Mouse (Mus musculus) megakaryocyte progenitor cell, adult 5-6 weeks (primary cell): ENCODE data around the gene Ptprn2. TPM values are rescaled to one million over a fixed set of nuclear protein-coding genes. Genes with fewer than 3 reads are reported as not detected.

Experiments
- ATAC-seq: replicated peaks from 2 replicates; pipeline ENCODE4 v1.8.0; 2016; ENCODE audit warnings: mild to moderate bottlenecking, moderate TSS enrichment, inconsistent platforms; ENCODE audit not compliant: poor library complexity
- total RNA-seq, 2 experiments: library from RNA; stranded (forward) in 1 of 2; stranded (reverse) in 1 of 2; fragments of 157-497, 149-512 nt in 1 of 2; fragments of 200-1000 nt in 1 of 2; gene quantifications; 2 replicates each; pipeline versions ENCODE4 v1.2.3 to v1.2.4; 2015 to 2017

Ptprn2 gene
- total RNA-seq (2015) = not detected in 2 replicates
- not detected in 2 replicates for total RNA-seq (2017)

- ATAC-seq = peak; percentile 92
These were observed at the start of gene Ptprn2 for GRCm38 (mm10) chr12:116485591-116486403. TSS of gene Ptprn2 (plus strand) at chr12:116485720.

DNA sequence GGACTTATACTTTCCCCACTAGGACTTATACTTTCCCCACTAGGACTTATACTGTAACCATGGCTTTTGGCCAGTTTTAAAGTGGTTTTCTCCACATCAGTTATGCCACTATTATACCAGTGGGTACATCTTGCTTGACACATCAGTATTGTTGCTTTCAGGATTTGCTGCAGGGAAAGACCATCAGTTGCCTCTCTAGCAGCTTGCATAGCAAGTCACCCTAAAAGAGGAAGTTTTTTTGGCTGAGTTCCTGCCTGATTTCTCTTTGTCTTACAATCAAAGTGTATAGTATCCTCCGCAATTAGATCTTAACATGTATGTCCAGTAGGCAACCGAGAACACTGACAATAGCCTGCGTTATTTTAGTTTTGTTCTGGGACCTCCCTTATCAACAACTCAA lies 49.4 kb upstream of the Ptprn2 start:
- ATAC-seq = peak; percentile 65

DNA sequence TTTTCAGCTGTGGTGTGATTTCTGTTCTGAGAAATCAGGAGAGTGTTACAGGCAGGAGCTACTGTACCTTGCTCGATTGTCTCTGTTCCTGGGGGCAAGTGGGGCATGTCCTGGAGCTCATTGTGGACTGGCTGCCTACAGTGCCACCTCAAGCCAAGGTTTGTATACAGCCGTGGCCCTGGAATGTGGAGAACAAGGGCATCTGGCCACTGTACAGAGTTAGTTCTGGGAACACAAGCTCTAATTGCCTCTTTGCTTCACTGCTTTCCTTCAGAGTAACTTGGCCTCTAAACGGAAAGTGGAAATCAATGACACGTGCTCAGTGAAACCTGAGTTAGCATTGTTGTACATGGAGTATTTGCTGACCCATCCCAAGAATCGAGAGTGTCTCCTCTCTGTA lies 46.9 kb upstream of the Ptprn2 start:
- ATAC-seq = no peak

- peak; percentile 75 for ATAC-seq
These were observed 43.3 kb upstream of the Ptprn2 start for GRCm38 (mm10) chr12:116442184-116442583.

- ATAC-seq = peak; percentile 44; the same call in 1 of the 2 replicates
These were observed 36.0 kb upstream of the Ptprn2 start for GRCm38 (mm10) chr12:116449536-116449935.

- ATAC-seq = no peak
These were observed 25.0 kb upstream of the Ptprn2 start for GRCm38 (mm10) chr12:116460379-116461065.

DNA sequence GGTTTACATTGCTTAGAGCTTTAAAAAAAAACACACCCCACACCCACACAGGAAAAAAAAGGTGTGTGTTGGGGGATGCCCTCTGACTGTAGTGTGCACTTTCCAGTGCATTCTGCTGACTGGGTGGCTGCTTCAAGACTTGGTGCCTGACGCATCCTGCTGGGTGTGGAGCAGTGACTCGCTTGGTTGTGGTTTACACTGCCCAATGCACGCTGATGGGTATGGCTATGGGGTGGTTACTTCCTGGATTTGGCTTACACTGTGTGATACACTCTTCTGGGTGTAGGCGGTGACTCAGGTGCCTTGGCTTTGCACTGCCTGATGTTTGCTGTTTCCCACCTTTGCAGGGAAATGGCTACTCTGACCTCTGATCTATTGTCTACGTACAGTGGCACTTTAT lies 18.5 kb upstream of the Ptprn2 start:
- peak; percentile 54 for ATAC-seq

- no peak for ATAC-seq
These were observed 17.2 kb upstream of the Ptprn2 start for GRCm38 (mm10) chr12:116468348-116468747.

DNA sequence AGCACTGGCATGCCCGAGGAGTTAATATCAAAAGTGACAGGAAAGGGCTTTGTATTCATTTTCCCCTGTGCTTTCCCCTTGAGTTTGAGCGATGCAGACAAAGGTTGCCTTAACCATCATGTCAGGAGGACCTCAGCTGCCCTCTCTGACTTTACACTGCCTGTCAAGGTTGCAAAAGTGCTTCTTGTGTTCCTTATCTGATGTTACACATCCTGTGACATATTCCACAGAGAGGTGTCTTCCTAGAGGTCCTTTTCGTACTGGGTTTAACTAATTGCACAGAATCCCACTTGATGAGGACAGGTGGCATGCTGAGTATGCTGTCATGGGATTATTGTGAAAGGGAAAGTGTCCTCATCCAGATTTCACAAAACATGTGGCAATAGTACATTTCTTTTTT lies 16.4 kb upstream of the Ptprn2 start:
- ATAC-seq = peak; percentile 65

DNA sequence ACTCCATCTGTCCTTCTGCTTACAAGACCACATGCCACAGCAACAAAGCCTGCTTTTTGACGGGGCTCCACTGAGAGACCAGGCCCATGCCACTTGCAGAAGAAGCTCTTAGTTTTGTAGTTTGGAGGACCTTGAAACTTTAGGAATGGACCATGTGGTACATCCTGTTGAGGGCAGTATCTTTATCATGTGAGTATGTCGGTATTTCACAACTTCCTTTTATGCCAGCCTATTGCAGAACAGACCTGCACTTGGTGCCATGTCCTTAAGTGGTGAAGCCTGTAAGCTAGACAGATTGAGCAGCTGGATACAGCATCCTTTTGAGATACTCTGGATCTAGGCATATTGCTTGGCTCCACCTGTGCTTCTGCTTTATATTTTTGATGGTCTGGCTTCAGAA lies 12.3 kb upstream of the Ptprn2 start:
- peak; percentile 79 for ATAC-seq

DNA sequence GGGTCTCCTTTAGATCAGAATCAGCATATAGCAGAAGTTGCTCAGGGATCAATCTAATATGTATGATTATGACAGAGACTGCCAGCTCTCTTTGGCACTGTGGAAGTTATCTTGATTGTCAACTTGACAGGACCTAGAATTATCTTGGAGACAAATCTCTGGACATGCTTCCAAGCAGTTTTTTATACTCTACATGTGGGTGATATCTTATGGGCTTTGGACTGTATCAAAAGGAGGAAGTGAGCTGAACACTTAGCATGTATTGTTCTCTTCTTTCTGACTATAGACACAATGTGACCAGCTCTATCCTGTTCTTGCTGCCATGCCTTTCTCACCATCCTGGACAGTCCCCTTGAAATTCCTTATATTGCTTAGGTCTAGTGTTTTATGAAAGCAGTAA lies 11.8 kb upstream of the Ptprn2 start:
- ATAC-seq = no peak

GRCm38 (mm10) chr12:116474676-116475075 lies 10.8 kb upstream of the Ptprn2 start:
- no peak for ATAC-seq

DNA sequence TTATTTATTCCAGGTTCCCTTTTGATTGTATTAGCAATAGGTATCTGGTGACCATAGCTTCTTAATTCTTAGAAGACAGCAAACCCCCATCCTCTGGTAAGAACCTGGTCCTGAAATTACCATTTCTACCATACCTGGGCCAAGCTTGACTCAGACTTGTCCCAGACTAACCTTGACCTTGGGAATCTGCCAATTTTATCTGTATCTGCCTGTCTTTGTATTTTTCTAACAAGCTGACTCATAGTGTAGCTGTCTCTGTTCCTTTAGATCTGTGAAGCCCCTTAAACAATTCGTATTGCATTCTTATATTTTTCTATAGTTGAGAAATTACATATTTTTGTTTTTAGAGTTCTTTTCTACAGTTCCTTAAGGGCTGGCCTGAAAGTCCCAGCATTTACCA lies 6.7 kb upstream of the Ptprn2 start:
- no peak for ATAC-seq

GRCm38 (mm10) chr12:116481921-116482320 lies 3.6 kb upstream of the Ptprn2 start:
- no peak for ATAC-seq

- no peak for ATAC-seq
These were observed 1.9 kb upstream of the Ptprn2 start for GRCm38 (mm10) chr12:116483581-116483980.

GRCm38 (mm10) chr12:116484991-116485390 lies 529 bp upstream of the Ptprn2 start:
- ATAC-seq = 0 out of 2 replicates have a peak, but pooled peaks have one; percentile 1

GRCm38 (mm10) chr12:116486404-116486730 lies 847 bp downstream of the Ptprn2 start:
- 0 out of 2 replicates have a peak, but pooled peaks have one; percentile 5 for ATAC-seq

DNA sequence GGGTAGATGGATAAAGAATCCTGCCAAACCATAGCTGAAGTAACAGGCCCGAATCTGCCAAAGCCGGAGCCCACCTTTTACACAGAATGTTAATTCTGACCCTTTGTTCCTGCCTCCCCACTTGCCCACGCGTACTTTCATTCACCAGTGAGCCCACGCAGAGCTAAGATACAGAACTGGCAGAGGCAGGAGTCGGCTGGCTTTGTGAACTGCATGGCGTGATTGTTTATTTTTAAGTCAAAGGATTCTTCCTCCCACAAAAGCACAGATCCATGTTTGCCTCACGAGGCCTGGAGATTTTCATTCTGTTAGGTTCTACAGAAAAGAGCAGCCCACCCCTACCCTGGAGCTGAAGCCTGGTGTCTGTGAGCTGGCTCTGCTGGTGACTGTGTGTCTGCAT lies 3.3 kb downstream of the Ptprn2 start:
- ATAC-seq = no peak

DNA sequence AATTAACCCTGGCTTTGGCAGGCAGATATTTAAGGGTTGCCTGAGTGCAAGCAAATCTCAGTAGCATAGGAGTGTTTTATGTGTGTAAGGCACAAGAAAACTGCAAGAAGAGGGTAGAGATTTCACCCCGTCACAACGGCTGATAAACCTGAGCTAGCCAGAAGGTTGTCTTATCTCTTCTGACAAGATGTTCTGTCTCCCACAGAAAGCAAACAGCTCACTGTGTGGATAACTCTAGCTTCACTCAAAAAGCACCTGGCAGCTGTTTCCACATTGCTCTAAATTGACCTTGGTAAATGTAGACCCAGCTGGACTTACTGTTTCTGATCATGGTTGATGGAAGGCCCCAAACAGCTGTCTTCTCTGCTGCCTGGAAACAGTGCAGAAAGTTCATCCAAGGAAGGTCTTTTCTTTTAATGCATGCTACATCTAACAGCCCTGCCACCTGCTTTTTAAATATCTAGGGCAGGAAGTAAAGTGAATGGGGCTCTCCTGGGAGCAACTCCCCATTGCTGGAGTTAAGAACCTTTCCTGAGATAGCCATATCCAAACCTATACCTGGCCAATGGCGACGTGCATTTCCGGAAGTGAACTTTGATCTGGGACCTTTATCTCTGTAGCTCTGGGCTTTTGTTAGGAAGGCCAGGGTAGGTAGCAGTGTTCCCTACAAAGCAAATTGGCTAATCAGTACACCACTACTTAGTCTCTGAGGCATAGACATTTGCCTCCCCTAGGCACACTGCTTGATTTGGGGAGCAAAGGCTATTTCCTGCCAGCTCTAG lies 5.2 kb downstream of the Ptprn2 start:
- 0 out of 2 replicates have a peak, but pooled peaks have one; percentile 5 for ATAC-seq

GRCm38 (mm10) chr12:116498666-116499065 lies 13.1 kb downstream of the Ptprn2 start:
- no peak for ATAC-seq

- ATAC-seq = no peak
These were observed 15.1 kb downstream of the Ptprn2 start for GRCm38 (mm10) chr12:116500652-116501051.
